Mouse (Mus musculus) forebrain, embryonic 14.5 days (tissue): ENCODE data around the gene Krtap1-3. TPM values are rescaled to one million over a fixed set of nuclear protein-coding genes. Genes with fewer than 3 reads are reported as not detected.
"Not testable (repeated sequence)": the region's sequence is repeated elsewhere in the genome, so short reads cannot be mapped to it uniquely, and the experiment has no call there.

Source experiments
- ATAC-seq: fragments of 200-750 bp; cut with Nextera tagmentation; 2 replicates; pipeline ENCODE4 v1.8.0; 2017; ENCODE audit warnings: mild to moderate bottlenecking, moderate library complexity
- DNase-seq: peaks from one replicate; pipeline ENCODE4 v3.0.0-alpha.2; 2015; ENCODE audit warnings: low spot score
- H3K27ac ChIP-seq: fragments of 300-500 bp; sonication (generic); 2 replicates; pipeline ENCODE4 v1.5.1; 2014; ENCODE audit warnings: low read depth, mild to moderate bottlenecking, control low read depth, low read length, moderate library complexity
- H3K27me3 ChIP-seq: fragments of 300-500 bp; sonication (generic); replicated peaks from 2 replicates; pipeline ENCODE4 v1.6.1; 2014; ENCODE audit warnings: low read length, control low read depth, mixed read lengths; ENCODE audit not compliant: control insufficient read depth, insufficient read depth
- H3K36me3 ChIP-seq: fragments of 300-500 bp; sonication (generic); 2 replicates; pipeline ENCODE4 v1.6.1; 2014; ENCODE audit warnings: low read length, control low read depth; ENCODE audit not compliant: control insufficient read depth, insufficient read depth
- H3K4me1 ChIP-seq: fragments of 300-500 bp; sonication (generic); 2 replicates; pipeline ENCODE4 v1.6.1; 2014; ENCODE audit warnings: antibody characterized with exemption, low read length, control low read depth; ENCODE audit not compliant: control insufficient read depth, insufficient read depth
- H3K4me2 ChIP-seq: fragments of 300-500 bp; sonication (generic); 2 replicates; pipeline ENCODE4 v1.6.1; 2014; ENCODE audit warnings: mild to moderate bottlenecking, control low read depth, low read length
- H3K4me3 ChIP-seq: fragments of 300-500 bp; sonication (generic); 2 replicates; pipeline ENCODE4 v1.5.1; 2014; ENCODE audit warnings: low read depth, low read length, control low read depth
- H3K9ac ChIP-seq: fragments of 300-500 bp; sonication (generic); 2 replicates; pipeline ENCODE4 v1.6.1; 2014; ENCODE audit warnings: mild to moderate bottlenecking, low read length, control low read depth, moderate library complexity
- H3K9me3 ChIP-seq: fragments of 300-500 bp; sonication (generic); replicated peaks from 2 replicates; pipeline ENCODE4 v1.6.1; 2016; ENCODE audit warnings: low read length, control low read depth, mixed read lengths; ENCODE audit not compliant: control insufficient read depth
- WGBS: fragments of 180-500 bp; shearing (Covaris S2); extraction: QIAGEN DNeasy Blood & Tissue Kit; methylation state at CpG from one replicate; pipeline ENCODE4 v1.1.7; 2014; 5-methylcytosine and 5-hydroxymethylcytosine counted together
- polyA plus RNA-seq: library from polyadenylated mRNA; unstranded; fragments of >200 nt; fragmentation: Nextera tagmentation; extraction: Ambion mirVana; gene quantifications from 2 replicates; pipeline ENCODE4 v1.2.1, GENCODE M21; 2014

Gene Krtap1-3
- polyA plus RNA-seq, 1 experiment from 2014 or later = not detected

GRCm38 (mm10) chr11:99610089-99610488 is 18.9 kb upstream of the Krtap1-3 start, which contains the start of gene Gm11937:
Gm11937 (minus strand) TSS chr11:99610189.
- not testable (repeated sequence) for H3K27me3 ChIP-seq, H3K4me2 ChIP-seq, H3K36me3 ChIP-seq, DNase-seq, H3K9ac ChIP-seq, ATAC-seq, H3K27ac ChIP-seq, H3K4me3 ChIP-seq, H3K9me3 ChIP-seq, H3K4me1 ChIP-seq
- 71% methylated on average over 1 of the region's 2 CpGs for WGBS

- Histone ChIP-seq H3K4me1 (no peaks in the 10 kb centered on the region), H3K36me3 (no peaks in the 10 kb centered on the region), H3K4me3 (no peak overlapping the region), H3K4me2 (no peak overlapping the region), H3K27ac (no peak overlapping the region), H3K27me3 (no peaks in the 10 kb centered on the region), H3K9ac (no peak overlapping the region), H3K9me3 (no peaks in the 10 kb centered on the region)
- no peak for ATAC-seq
- WGBS = 65% methylated on average over 1 of the region's 1 CpGs
- DNase-seq = no peak
These were observed 18.0 kb upstream of the Krtap1-3 start for GRCm38 (mm10) chr11:99609126-99609525.

- ATAC-seq, H3K4me2 ChIP-seq, H3K4me3 ChIP-seq, H3K4me1 ChIP-seq, H3K27me3 ChIP-seq, H3K9me3 ChIP-seq, H3K27ac ChIP-seq, H3K36me3 ChIP-seq, DNase-seq, H3K9ac ChIP-seq: not testable (repeated sequence)
- 75% methylated on average over 1 of the region's 1 CpGs for WGBS
These were observed 12.1 kb upstream of the Krtap1-3 start, which contains the start of gene Gm11938 for GRCm38 (mm10) chr11:99603208-99603607. Gm11938 (minus strand) TSS chr11:99603308.

- H3K9ac ChIP-seq, ATAC-seq, H3K27ac ChIP-seq, H3K27me3 ChIP-seq, H3K4me1 ChIP-seq, H3K36me3 ChIP-seq, H3K4me3 ChIP-seq, H3K4me2 ChIP-seq, H3K9me3 ChIP-seq, DNase-seq: not testable (repeated sequence)
- WGBS = 87% methylated on average over 3 of the region's 6 CpGs
These were observed 6.6 kb upstream of the Krtap1-3 start, which contains the start of gene Krtap9-3 for GRCm38 (mm10) chr11:99597742-99598141. Krtap9-3 (minus strand) TSS chr11:99598105.

- no peak overlapping the region for H3K4me2 ChIP-seq
- H3K9me3 ChIP-seq = no peaks in the 10 kb centered on the region
- H3K36me3 ChIP-seq = no peaks in the 10 kb centered on the region
- H3K27ac ChIP-seq = no peak overlapping the region
- H3K27me3 ChIP-seq = no peaks in the 10 kb centered on the region
- H3K9ac ChIP-seq = no peak overlapping the region
- 84% methylated on average over 7 of the region's 7 CpGs for WGBS
- ATAC-seq (no peak), DNase-seq (peak; percentile 13)
- H3K4me1 ChIP-seq = no peaks in the 10 kb centered on the region
- no peak overlapping the region for H3K4me3 ChIP-seq
These were observed 6.0 kb downstream of the Krtap1-3 start for GRCm38 (mm10) chr11:99585096-99585495.

GRCm38 (mm10) chr11:99583245-99583704 is 7.9 kb downstream of the Krtap1-3 start, which contains the start of gene Krtap1-4:
Krtap1-4 (minus strand) TSS chr11:99583654.
- 81% methylated on average over 5 of the region's 5 CpGs for WGBS
- no peaks in the 10 kb centered on the region for H3K36me3 ChIP-seq
- H3K27ac ChIP-seq = no peak within 1 kb of the TSS
- H3K27me3 ChIP-seq = no peaks in the 10 kb centered on the region
- no peaks in the 10 kb centered on the region for H3K4me1 ChIP-seq
- DNase-seq (no peak), ATAC-seq (no peak)
- no peak within 1 kb of the TSS for H3K9ac ChIP-seq
- no peaks in the 10 kb centered on the region for H3K9me3 ChIP-seq
- no peak within 1 kb of the TSS for H3K4me3 ChIP-seq
- no peak within 1 kb of the TSS for H3K4me2 ChIP-seq

GRCm38 (mm10) chr11:99581564-99581963 is 9.6 kb downstream of the Krtap1-3 start:
- Histone ChIP-seq H3K9me3 (no peaks in the 10 kb centered on the region), H3K4me2 (no peak overlapping the region), H3K4me1 (no peaks in the 10 kb centered on the region), H3K27ac (no peak overlapping the region), H3K36me3 (no peaks in the 10 kb centered on the region), H3K27me3 (no peaks in the 10 kb centered on the region), H3K9ac (no peak overlapping the region), H3K4me3 (no peak overlapping the region)
- DNase-seq (no peak), ATAC-seq (no peak)
- WGBS = 66% methylated on average over 6 of the region's 6 CpGs

- DNase-seq = no peak
- ATAC-seq = no peak
- Histone ChIP-seq H3K27me3 (no peaks in the 10 kb centered on the region), H3K9me3 (no peaks in the 10 kb centered on the region), H3K4me2 (no peak overlapping the region), H3K4me3 (no peak overlapping the region), H3K36me3 (no peaks in the 10 kb centered on the region), H3K9ac (no peak overlapping the region), H3K4me1 (no peaks in the 10 kb centered on the region), H3K27ac (no peak overlapping the region)
- 90% methylated on average over 5 of the region's 5 CpGs for WGBS
These were observed 10.1 kb downstream of the Krtap1-3 start for GRCm38 (mm10) chr11:99581051-99581450.

GRCm38 (mm10) chr11:99580636-99581035 is 10.5 kb downstream of the Krtap1-3 start, which contains the start of gene Krtap1-5:
Krtap1-5 (minus strand) TSS chr11:99581016.
- no peak for ATAC-seq
- Histone ChIP-seq H3K36me3 (no peaks in the 10 kb centered on the region), H3K4me2 (no peak within 1 kb of the TSS), H3K4me3 (no peak within 1 kb of the TSS), H3K9me3 (no peaks in the 10 kb centered on the region), H3K27me3 (no peaks in the 10 kb centered on the region), H3K4me1 (no peaks in the 10 kb centered on the region), H3K27ac (no peak within 1 kb of the TSS), H3K9ac (no peak within 1 kb of the TSS)
- DNase-seq = no peak
- 84% methylated on average over 5 of the region's 6 CpGs for whole genome bisulfite sequencing
